Mouse (Mus musculus) megakaryocyte, embryonic 14.5 days (primary cell): ENCODE measurements around the gene Lhx1. TPM values are rescaled to one million over a fixed set of nuclear protein-coding genes. Genes with fewer than 3 reads are reported as not detected.

Experiments
- H3K27me3 ChIP-seq: replicated peaks from 2 replicates; pipeline ENCODE3; 2012; ENCODE audit warnings: inconsistent platforms
- H3K36me3 ChIP-seq: replicated peaks from 2 replicates; pipeline ENCODE3; 2012; ENCODE audit warnings: low read length, inconsistent platforms, mixed read lengths
- H3K4me1 ChIP-seq: 2 replicates; pipeline ENCODE4 v1.6.1; 2012; ENCODE audit warnings: inconsistent platforms
- H3K4me3 ChIP-seq: replicated peaks from 2 replicates; pipeline ENCODE3; 2012; ENCODE audit warnings: moderate library complexity, mild to moderate bottlenecking, inconsistent platforms
- H3K9me3 ChIP-seq: 2 replicates; pipeline ENCODE4 v1.6.1; 2012; ENCODE audit warnings: inconsistent platforms
- FLI1 ChIP-seq: IDR thresholded peaks from 2 replicates; pipeline ENCODE4 v1.6.1; 2012; ENCODE audit warnings: low read length, inconsistent platforms, mixed read lengths
- GATA1 ChIP-seq: IDR thresholded peaks from 3 replicates; pipeline ENCODE4 v1.6.1; 2012; ENCODE audit warnings: mixed read lengths, low read length, inconsistent platforms, borderline replicate concordance
- polyA plus RNA-seq: library from polyadenylated mRNA; stranded (reverse); fragments of >175 nt; gene quantifications from 2 replicates; pipeline ENCODE4 v1.2.3, GENCODE M21; 2012; ENCODE audit warnings: low replicate concordance; ENCODE audit not compliant: insufficient read depth

The Lhx1 gene
- not detected in 2 replicates for polyA plus RNA-seq

DNA sequence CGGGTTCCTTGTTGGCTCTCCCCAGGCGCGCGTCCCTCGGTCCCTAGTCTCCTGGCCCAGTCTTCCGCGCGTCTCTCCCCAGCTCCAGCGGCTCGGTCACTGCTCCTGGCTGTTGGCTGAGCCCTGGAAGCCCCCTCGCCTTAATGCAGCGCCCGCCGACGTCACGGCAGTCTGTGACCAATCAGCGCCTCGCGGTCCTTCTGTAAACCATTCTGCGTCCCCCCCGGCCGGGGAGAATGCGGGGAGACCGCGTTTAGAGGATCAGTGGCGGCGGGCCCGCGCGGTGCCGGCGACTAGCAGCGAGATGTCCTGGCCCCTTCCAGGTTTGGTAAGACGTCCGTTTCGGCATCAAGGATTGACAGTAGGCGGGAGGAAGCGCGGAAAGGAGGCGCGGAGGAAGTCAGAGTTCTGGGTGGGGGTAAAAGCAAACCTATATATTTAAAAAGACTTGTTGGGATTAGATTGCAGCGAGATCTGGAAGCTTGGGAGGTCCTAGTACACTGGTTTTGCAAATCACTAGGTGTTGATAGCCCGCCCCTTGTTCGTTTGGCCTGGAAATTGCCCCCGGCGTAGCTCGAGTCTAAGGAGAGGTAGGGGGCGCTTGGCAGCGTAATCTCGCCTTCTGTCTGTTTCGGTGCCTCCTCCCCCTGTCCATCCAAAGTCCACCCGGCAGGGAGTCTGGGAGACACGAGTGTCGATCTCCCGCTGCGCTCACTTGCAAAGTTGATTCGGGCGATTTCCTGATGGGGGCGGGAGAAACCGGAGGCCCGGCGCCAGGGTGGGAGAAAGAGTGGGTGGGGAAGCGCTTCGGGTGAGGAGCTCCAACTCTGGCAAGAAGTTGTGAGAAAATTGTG lies at the start of gene Lhx1:
Gene Lhx1, minus strand, starts transcription at position 115 of the 854 bp plus-strand sequence.
- peaks cover 8% of the 10 kb centered on the region for H3K9me3 ChIP-seq
- peaks cover 57% of the 10 kb centered on the region for H3K4me1 ChIP-seq
- H3K4me3 ChIP-seq: peak within 1 kb of the TSS; percentile 88
- H3K36me3 ChIP-seq: no peaks in the 10 kb centered on the region
- TF ChIP-seq FLI1 (no peak), GATA1 (no peak)
- peaks cover 100% of the 10 kb centered on the region for H3K27me3 ChIP-seq

DNA sequence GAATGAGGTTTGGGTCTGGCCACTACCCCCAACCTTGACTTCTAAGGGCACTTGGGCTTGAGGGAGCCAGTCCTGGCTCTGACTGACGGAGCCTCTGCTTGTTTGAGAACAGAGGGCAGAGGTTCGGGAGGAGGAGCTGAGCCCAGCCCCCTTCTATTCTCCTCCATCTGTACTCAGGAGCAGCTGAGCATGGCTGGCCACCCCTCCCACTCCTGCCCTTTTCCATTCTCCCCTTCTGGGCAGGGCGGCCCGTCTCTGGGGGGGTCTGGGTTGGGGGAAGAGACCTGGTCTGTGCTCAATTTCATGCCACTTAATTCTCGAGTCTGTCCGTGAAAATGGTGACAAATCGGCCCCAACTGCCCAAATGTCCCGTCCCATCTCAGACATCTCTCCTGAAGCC lies 49.5 kb upstream of the Lhx1 start:
- Histone ChIP-seq H3K4me1 (no peaks in the 10 kb centered on the region), H3K9me3 (no peaks in the 10 kb centered on the region), H3K36me3 (no peaks in the 10 kb centered on the region), H3K27me3 (peaks cover 64% of the 10 kb centered on the region), H3K4me3 (no peak overlapping the region)
- no peak for TF ChIP-seq FLI1
- no peak for TF ChIP-seq GATA1

DNA sequence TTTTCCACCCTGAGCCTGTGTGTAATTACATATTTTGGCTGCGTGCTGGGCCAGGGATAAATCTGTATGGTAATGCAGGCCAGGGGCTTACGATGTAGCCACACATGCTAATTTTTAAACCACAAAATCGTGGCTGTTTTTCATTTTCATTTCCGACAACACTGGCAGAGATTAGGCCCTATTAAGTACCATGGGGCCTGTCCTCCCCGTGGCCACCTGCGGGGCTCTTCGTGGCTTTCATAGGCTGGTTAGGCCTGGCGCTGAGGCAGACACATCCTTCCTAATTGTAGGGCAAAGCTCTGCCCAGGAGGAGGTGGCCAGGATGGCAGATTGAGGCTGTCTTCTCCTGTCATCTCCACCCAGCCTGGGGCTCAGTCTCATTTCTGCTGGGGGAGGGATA lies 48.3 kb upstream of the Lhx1 start:
- H3K9me3 ChIP-seq: no peaks in the 10 kb centered on the region
- no peak for TF ChIP-seq GATA1
- no peak for TF ChIP-seq FLI1
- peaks cover 65% of the 10 kb centered on the region for H3K27me3 ChIP-seq
- H3K36me3 ChIP-seq: no peaks in the 10 kb centered on the region
- H3K4me1 ChIP-seq: no peaks in the 10 kb centered on the region
- H3K4me3 ChIP-seq: no peak overlapping the region

DNA sequence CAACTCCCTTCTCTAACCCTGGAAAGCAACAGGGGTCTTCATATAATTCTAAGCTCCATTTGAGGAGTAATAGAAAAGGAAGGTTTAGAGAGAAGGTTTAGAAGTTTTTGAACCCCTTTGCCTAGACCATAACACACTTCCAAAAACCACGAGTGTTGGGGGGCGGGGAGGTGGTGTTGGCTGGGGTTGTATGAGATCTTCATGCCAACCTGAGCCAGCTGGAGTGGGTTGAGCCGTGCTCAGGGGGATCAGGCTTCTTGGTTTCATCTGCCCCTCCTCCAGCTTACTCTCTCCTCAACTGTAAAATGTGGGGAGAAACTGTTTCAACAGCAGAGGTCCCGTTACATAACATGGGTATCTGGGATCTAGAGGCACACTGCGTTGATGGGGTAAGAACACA lies 45.5 kb upstream of the Lhx1 start:
- H3K9me3 ChIP-seq: no peaks in the 10 kb centered on the region
- no peak for TF ChIP-seq GATA1
- no peak for TF ChIP-seq FLI1
- no peaks in the 10 kb centered on the region for H3K36me3 ChIP-seq
- no peak overlapping the region for H3K4me3 ChIP-seq
- H3K4me1 ChIP-seq: no peaks in the 10 kb centered on the region
- H3K27me3 ChIP-seq: peaks cover 71% of the 10 kb centered on the region

DNA sequence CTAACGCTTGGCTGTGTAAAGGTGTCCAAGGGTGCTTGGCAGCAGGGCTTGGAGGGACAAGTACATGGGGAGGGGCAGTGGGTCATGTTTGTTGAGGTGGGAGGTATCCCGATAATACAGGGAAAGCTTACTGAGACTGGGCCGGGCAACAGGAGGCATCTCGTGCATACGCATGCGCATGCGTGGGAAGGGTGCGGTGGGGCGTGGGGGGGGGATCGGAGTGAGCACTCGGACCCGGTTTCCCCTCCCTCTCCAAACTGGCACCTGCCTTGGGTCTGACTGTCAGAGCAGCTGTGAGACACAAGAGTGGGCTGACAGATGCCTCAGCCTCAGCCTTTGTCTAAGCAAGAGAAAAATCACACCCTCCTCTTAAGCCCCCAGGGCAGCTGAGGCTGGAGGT lies 45.1 kb upstream of the Lhx1 start:
- H3K4me1 ChIP-seq: no peaks in the 10 kb centered on the region
- no peaks in the 10 kb centered on the region for H3K36me3 ChIP-seq
- TF ChIP-seq FLI1 (no peak), GATA1 (no peak)
- H3K9me3 ChIP-seq: no peaks in the 10 kb centered on the region
- no peak overlapping the region for H3K4me3 ChIP-seq
- H3K27me3 ChIP-seq: peaks cover 72% of the 10 kb centered on the region

DNA sequence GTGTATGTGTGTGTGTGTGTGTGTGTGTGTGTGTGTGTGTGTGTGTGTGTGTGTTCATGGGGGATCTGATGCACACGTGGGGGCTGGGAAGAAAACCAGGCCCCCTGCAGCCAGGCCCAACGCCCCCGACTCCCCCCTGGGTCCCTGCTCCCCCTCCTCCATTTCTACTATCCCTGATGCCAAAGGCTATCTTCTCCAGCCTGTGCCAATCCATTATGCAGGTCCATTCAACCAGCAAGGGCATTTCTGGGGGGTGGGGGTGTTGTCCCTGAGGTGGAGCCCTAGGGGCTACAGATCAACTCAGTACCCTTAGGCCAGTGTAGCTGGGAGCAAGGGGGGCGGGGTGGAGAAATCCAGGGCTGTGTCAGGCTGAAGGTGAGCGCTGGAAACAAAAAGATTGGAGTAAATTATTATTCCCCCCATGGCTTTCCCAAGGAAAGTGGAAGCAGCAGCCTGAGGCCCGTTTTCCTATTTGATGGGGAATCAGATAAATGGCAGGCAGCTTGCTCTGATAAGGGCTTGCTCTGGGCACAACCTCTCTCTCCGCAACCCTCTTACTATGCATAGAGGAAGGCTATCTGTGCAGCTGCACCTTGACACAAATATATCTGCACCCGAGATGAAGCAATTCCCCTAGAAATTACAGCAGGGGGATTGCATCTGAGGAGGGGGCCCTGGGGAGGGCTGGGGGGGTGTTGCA lies 43.9 kb upstream of the Lhx1 start:
- Histone ChIP-seq H3K36me3 (no peaks in the 10 kb centered on the region), H3K4me1 (no peaks in the 10 kb centered on the region), H3K27me3 (peaks cover 72% of the 10 kb centered on the region)

DNA sequence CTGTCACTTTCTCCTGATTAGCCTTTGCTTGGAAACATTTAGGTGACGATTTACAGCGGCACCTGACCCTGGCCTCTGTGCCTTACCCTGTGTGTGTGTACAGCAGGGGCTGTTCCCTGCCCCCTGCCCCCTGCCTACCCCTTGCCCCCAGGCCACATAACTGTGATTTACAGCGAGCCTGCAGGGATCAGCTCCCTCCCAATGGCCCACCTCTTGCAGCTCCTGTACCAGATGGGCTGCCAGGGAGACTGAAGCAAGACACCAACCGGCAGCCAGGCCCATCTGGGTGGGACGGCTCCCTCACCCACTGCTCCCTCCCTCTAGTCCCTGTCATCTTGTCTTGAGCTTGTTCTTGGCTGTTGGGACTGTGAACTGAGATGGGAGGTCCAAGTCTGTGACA lies 43.1 kb upstream of the Lhx1 start:
- H3K27me3 ChIP-seq: peaks cover 74% of the 10 kb centered on the region
- TF ChIP-seq FLI1 (no peak), GATA1 (no peak)
- no peak overlapping the region for H3K4me3 ChIP-seq

More for the DNA sequence above, 43.9 kb upstream of the Lhx1 start:
- TF ChIP-seq GATA1 (no peak), FLI1 (no peak)
- H3K4me3 ChIP-seq: no peak overlapping the region
- no peaks in the 10 kb centered on the region for H3K9me3 ChIP-seq

DNA sequence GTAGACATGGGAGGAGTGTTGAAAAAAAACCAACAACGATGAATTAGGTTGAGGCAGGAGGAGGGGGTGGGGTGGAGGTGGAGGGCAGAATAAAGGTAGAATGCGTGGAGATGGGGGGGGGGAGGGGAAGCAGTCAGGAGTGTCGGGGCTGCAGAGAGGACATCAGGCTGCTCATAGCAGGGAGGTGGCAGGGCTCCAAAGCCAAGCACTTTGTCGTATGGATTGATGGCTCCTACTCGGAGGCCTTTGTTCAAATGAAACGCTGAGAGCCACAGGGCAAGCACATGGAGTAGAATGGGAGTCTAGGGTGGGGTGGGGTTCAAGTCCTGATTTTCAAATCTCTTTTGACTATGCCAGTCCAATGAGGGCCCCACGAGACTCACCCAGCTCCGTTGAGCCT lies 41.4 kb upstream of the Lhx1 start:
- H3K27me3 ChIP-seq: peaks cover 83% of the 10 kb centered on the region
- TF ChIP-seq GATA1 (no peak), FLI1 (no peak)
- H3K9me3 ChIP-seq: no peaks in the 10 kb centered on the region
- no peak overlapping the region for H3K4me3 ChIP-seq
- H3K36me3 ChIP-seq: no peaks in the 10 kb centered on the region
- no peaks in the 10 kb centered on the region for H3K4me1 ChIP-seq

More for the DNA sequence above, 43.1 kb upstream of the Lhx1 start:
- H3K4me1 ChIP-seq: no peaks in the 10 kb centered on the region
- H3K36me3 ChIP-seq: no peaks in the 10 kb centered on the region
- no peaks in the 10 kb centered on the region for H3K9me3 ChIP-seq

DNA sequence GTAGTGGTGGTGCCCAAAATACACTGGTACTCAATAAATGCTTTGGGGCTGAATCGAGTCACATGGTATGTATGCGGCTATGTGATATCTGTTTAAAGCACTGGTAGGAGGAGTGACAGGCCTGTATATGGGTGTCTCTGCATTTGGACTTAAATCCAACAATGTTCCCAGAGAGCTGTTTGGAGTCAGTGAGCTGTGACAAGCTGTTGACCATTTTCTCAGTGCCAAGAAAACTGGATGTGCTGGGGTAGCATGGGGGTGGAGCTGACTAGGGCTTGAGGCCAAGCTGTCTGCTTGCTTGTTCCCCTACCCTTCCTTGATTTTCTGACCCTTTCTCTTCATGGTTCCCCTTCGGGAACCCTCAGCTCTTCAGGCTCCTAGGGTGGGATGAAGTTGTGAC lies 39.9 kb upstream of the Lhx1 start:
- H3K9me3 ChIP-seq: no peaks in the 10 kb centered on the region
- no peaks in the 10 kb centered on the region for H3K4me1 ChIP-seq
- TF ChIP-seq GATA1 (no peak), FLI1 (no peak)
- H3K27me3 ChIP-seq: peaks cover 82% of the 10 kb centered on the region
- H3K36me3 ChIP-seq: no peaks in the 10 kb centered on the region
- H3K4me3 ChIP-seq: no peak overlapping the region

DNA sequence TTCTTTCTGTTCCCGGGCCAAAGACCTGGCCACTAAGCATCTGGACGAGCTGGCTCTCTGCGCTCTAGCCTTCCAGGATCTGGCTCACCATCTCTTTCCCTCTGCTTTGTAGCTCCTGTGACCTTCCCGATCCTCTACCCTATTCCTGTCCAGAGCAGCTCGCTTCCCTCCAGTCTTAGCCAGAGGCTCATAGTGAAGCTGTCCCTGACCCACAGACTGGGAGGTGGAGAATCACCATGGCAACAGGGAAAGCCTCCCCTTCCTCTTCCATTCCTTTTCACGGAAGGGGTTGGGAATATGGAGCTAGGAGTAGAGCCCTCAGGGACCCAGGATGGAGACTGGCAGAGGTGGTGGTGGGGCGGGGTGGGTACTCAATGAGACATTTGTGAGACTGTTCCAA lies 38.0 kb upstream of the Lhx1 start:
- Histone ChIP-seq H3K36me3 (no peaks in the 10 kb centered on the region), H3K4me3 (no peak overlapping the region), H3K27me3 (peaks cover 74% of the 10 kb centered on the region), H3K9me3 (no peaks in the 10 kb centered on the region), H3K4me1 (no peaks in the 10 kb centered on the region)
- TF ChIP-seq GATA1 (no peak), FLI1 (no peak)

DNA sequence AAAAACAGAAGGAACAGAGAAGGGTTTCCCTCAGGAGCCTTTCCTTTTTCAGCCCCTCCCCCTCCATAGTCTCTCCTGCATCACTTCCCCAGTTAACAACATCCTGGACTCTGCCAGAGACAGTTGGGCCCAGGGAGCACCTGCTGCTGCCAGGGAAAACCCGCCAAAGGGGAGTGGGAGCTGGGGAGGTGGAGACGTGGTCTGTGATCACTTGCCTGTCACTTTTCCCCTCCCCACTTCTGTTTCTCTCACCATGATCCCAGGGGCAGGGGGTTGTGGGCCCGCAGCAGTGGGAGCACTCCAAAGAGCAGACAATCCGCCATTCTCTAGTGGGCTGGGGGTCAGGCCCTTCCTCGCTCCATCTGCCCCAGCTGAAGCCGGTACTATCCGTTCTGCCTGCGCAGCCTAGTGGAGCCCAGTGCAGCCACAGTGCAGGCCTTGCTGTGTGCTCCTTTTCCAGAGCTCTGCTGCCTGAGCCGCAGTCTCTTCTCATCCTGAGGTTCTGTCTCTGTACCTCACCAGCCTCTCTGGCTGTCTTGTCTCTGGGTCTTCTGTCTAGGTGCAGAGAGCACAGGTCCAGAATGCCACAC lies 37.5 kb upstream of the Lhx1 start:
- H3K27me3 ChIP-seq: peaks cover 69% of the 10 kb centered on the region
- H3K4me1 ChIP-seq: no peaks in the 10 kb centered on the region
- no peaks in the 10 kb centered on the region for H3K9me3 ChIP-seq
- no peak for TF ChIP-seq FLI1
- TF ChIP-seq GATA1: no peak
- no peaks in the 10 kb centered on the region for H3K36me3 ChIP-seq
- no peak overlapping the region for H3K4me3 ChIP-seq
